Mouse (Mus musculus) limb, embryonic 10.5 days (tissue): ENCODE data around the gene Fam162a. TPM values are rescaled to one million over a fixed set of nuclear protein-coding genes. Genes with fewer than 3 reads are reported as not detected.
"Not testable (repeated sequence)": the region's sequence is repeated elsewhere in the genome, so short reads cannot be mapped to it uniquely, and the experiment has no call there.

Experiments
- DNase-seq: peaks from one replicate; pipeline ENCODE4 v3.0.0-alpha.2; 2017; ENCODE audit warnings: low spot score
- H3K27ac ChIP-seq: fragments of 300-500 bp; sonication (generic); 2 replicates; pipeline ENCODE4 v1.5.1; 2016; ENCODE audit warnings: mild to moderate bottlenecking
- H3K27me3 ChIP-seq: fragments of 300-500 bp; sonication (generic); 2 replicates; pipeline ENCODE4 v1.6.1; 2016; ENCODE audit warnings: low read depth, mild to moderate bottlenecking; ENCODE audit not compliant: poor library complexity, severe bottlenecking
- H3K36me3 ChIP-seq: fragments of 300-500 bp; sonication (generic); 2 replicates; pipeline ENCODE4 v1.6.1; 2016; ENCODE audit warnings: mild to moderate bottlenecking, moderate library complexity
- H3K4me1 ChIP-seq: fragments of 300-500 bp; sonication (generic); 2 replicates; pipeline ENCODE4 v1.6.1; 2016
- H3K4me3 ChIP-seq: fragments of 300-500 bp; sonication (generic); 2 replicates; pipeline ENCODE4 v1.5.1; 2016; ENCODE audit warnings: mild to moderate bottlenecking, moderate library complexity
- H3K9me3 ChIP-seq: fragments of 300-500 bp; sonication (generic); replicated peaks from 2 replicates; pipeline ENCODE4 v1.6.1; 2016; ENCODE audit warnings: mild to moderate bottlenecking
- WGBS: fragments of 180-500 bp; shearing (Covaris S2); methylation state at CpG from one replicate; pipeline ENCODE4 v1.1.7; 2016; 5-methylcytosine and 5-hydroxymethylcytosine counted together
- polyA plus RNA-seq: library from polyadenylated mRNA; unstranded; fragments of >200 nt; fragmentation: Nextera tagmentation; extraction: Ambion mirVana; gene quantifications from 2 replicates; pipeline ENCODE4 v1.2.1, GENCODE M21; 2016

The Fam162a gene
- polyA plus RNA-seq, 1 experiment from 2014 or later: 353 TPM

DNA sequence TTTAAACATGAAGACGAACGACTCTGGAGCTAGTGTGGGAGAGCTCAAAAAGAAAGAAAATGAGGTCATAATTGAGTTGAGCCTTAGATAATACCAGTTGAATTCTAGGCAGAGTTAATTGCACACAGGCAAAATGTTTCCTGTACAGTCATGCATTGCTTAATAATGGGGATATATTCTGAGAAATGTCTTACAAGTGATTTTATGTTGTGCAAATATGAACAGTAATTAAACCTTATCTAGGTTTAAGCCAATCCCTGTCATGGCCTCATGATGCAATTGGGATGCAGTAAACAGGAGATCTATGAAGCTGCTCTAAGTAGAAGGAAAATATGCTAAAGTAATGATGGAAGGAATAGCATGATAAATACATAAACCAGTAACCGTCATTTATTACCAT is 3.4 kb upstream of the Fam162a start:
- Histone ChIP-seq H3K27ac (no peak overlapping the region), H3K4me3 (no peak overlapping the region), H3K27me3 (no peaks in the 10 kb centered on the region), H3K36me3 (0 out of 2 replicates have a peak, but pooled peaks cover 2% of the 10 kb centered on the region), H3K4me1 (peaks cover 10% of the 10 kb centered on the region), H3K9me3 (no peaks in the 10 kb centered on the region)
- WGBS: 94% methylated on average over 3 of the region's 3 CpGs
- DNase-seq: no peak

DNA sequence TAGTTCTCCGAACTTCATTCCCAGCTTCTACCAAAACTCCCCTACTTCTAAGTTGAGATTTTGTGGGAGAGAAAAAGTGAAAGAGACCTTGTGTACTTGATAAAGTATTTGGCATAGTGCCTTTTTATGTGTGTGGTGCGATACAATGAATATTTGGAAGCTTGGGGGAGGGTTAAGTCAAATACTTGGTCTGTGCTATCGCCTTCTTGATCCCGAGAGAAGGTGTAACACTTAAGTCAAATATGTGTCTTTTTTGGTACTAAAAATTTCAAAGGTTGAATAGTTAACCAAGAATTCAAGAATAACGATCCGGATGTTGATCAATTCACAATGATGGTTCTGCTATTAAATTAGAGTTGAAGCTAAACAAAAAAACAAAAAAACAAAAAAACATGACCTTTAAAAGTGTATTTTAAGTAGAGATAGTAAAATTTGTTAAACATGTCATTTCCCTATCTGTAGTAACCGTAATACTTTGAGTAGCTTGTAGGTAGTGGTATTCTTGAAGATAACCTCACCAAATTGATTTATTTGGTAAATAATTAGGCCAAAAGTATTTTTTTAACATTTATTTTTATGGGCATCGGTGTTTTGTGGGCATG is 1.1 kb upstream of the Fam162a start:
- no peaks in the 10 kb centered on the region for H3K27me3 ChIP-seq
- DNase-seq: no peak
- 29% methylated on average over 8 of the region's 8 CpGs for WGBS
- no peaks in the 10 kb centered on the region for H3K9me3 ChIP-seq
- peaks cover 21% of the 10 kb centered on the region for H3K4me1 ChIP-seq
- peak overlapping the region; percentile 95 for H3K27ac ChIP-seq
- H3K36me3 ChIP-seq: peaks cover 12% of the 10 kb centered on the region
- peak overlapping the region; percentile 81 for H3K4me3 ChIP-seq

DNA sequence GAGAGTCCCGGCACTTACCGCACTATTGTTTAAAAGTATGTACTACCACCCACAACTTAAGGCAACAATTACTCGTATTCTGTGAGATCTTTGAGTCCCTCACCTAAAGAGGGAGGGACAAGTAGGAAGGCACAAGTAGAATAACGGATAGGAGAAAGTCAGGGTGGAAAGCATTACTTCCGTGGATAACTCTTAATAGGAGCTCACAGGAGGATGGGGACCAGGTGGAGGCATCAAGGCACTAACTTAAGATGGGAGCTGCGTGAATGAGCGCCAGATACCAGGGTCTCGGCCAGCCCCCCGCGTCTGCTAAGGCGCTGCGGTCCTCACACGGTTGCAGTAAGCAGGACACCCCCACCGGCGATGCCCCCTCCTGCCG is 334 bp downstream of the Fam162a start:
- Histone ChIP-seq H3K36me3 (peaks cover 21% of the 10 kb centered on the region), H3K4me3 (peak overlapping the region; percentile 81), H3K27me3 (no peaks in the 10 kb centered on the region), H3K4me1 (peaks cover 21% of the 10 kb centered on the region), H3K27ac (peak overlapping the region; percentile 95), H3K9me3 (no peaks in the 10 kb centered on the region)
- WGBS: under 1% methylated on average over 14 of the region's 16 CpGs
- no peak for DNase-seq

DNA sequence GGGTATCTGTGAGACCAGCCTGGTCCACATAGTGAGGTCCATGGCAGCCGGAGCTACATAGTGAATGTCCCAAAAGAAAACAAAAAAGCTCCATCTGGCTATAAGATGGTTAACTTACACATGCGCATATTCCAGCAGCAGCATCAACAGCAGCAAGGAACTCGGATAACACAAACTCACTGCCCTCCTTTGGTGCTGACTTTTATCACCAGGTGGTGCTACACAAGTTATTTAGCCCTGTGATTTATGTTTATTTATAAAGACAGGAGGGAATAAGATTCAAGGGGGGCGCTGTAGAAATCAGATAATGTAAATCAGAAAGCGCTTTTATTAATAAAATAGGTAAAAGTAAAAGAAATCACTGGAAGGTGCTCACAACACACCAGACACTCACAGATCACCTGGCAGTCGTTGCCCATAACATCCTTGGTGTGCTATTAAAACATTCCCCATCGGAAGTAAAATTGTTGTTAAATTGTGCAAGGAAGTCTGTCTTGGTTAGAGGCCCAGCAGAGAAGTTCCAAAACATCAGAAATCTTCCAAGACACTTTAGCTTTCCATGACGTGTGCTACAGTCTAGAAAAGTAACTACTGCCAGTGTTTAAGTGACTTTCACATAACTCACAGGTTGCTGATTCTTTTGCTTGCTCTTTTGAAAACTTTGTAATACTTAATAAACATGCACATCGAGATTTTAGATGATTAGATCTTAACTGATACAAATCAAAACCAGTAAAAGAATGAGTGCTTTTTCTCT is 1.4 kb downstream of the Fam162a start:
- Histone ChIP-seq H3K4me1 (peaks cover 21% of the 10 kb centered on the region), H3K36me3 (peaks cover 23% of the 10 kb centered on the region), H3K4me3 (peak overlapping the region; percentile 81), H3K27ac (peak overlapping the region; percentile 95), H3K9me3 (no peaks in the 10 kb centered on the region), H3K27me3 (no peaks in the 10 kb centered on the region)
- DNase-seq: no peak
- WGBS: 45% methylated on average over 9 of the region's 9 CpGs

DNA sequence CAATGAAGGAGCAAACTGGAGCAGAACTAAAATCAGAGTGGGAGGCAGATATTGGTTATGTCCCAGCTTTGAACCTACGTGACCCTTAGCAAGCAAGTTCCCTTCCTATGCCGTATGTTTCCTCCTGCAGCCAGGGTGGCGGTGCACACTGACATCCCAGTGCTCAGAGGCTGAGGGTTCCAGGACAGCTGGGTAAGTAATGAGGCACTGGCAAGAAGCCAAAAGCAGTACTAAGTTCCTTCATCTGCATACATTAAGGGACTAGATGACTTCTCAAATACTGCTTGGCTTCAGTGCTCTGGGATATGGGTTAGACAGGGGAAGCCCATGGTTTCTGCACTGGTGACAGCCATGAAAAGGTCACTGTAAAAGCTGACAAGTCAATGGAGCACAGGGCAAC is 3.0 kb downstream of the Fam162a start:
- no peak for DNase-seq
- no peaks in the 10 kb centered on the region for H3K27me3 ChIP-seq
- no peak overlapping the region for H3K4me3 ChIP-seq
- peaks cover 23% of the 10 kb centered on the region for H3K36me3 ChIP-seq
- 83% methylated on average over 3 of the region's 3 CpGs for WGBS
- H3K4me1 ChIP-seq: peaks cover 24% of the 10 kb centered on the region
- no peak overlapping the region for H3K27ac ChIP-seq
- no peaks in the 10 kb centered on the region for H3K9me3 ChIP-seq

DNA sequence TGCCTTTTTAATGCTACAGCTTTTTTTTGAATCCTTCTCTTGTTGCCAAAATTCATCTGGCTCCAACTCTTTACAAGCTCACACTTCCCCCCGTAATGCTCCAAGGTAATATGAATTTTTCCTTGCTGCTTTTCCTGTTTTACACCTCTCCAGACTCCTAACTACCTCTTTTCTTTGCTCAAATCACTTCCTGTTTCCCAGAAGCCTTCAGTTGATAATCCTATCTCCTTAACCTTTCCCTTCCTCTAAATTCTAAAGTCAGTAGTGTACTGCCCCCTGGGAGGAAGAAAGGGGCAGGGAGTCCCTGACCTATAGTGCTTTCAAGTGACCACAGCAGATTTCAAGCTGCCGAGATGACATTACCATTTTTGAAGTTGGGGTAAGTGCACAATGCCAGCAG is 3.7 kb downstream of the Fam162a start:
- DNase-seq: no peak
- H3K4me1 ChIP-seq: peaks cover 21% of the 10 kb centered on the region
- H3K4me3 ChIP-seq: no peak overlapping the region
- 80% methylated on average over 2 of the region's 2 CpGs for WGBS
- no peaks in the 10 kb centered on the region for H3K27me3 ChIP-seq
- no peaks in the 10 kb centered on the region for H3K9me3 ChIP-seq
- peaks cover 23% of the 10 kb centered on the region for H3K36me3 ChIP-seq
- H3K27ac ChIP-seq: no peak overlapping the region

DNA sequence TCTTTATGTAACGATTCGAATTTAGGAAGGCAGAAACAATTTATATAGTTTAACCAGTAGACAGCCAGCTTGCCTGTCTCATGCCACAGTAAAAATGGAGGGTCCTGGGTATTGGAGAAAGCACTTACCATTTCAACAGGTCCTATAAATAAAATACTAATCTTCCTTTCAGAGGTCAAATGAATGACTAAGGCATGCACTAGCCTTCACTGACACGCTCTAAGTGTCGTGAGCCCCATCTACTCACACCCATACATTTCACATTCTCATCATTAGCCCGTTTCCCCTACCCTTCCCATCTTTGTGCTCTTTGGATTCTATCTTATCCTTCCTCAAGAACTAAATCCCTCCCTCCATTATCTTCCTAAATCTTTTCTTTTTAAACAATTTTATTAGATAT is 6.5 kb downstream of the Fam162a start:
- DNase-seq: no peak
- Histone ChIP-seq H3K27ac (no peak overlapping the region), H3K9me3 (no peaks in the 10 kb centered on the region), H3K27me3 (no peaks in the 10 kb centered on the region), H3K4me3 (no peak overlapping the region), H3K4me1 (peaks cover 15% of the 10 kb centered on the region), H3K36me3 (peaks cover 23% of the 10 kb centered on the region)
- 89% methylated on average over 5 of the region's 5 CpGs for WGBS

DNA sequence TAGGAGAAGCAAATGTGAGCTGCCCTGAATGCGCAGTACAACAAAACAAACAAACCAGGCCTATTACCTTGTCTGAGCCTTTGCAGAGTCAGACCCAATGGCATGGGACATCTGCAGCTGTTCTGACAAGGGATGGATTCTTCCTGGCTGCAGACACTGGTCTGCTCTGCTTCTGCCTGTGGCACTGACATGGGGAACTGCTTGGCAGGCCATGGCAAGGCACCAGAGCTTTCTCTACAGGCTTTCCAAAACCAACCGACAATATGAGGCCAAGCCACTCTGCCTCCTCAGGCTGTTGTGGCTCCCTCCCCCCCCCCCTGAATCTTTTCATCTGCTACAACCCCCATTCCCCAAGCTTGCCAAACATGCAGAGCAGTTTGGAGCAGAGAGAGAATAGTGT is 8.1 kb downstream of the Fam162a start:
- DNase-seq: no peak
- peaks cover 13% of the 10 kb centered on the region for H3K36me3 ChIP-seq
- no peak overlapping the region for H3K4me3 ChIP-seq
- no peak overlapping the region for H3K27ac ChIP-seq
- no peaks in the 10 kb centered on the region for H3K27me3 ChIP-seq
- H3K9me3 ChIP-seq: no peaks in the 10 kb centered on the region
- WGBS: 70% methylated on average over 2 of the region's 2 CpGs
- H3K4me1 ChIP-seq: 0 out of 2 replicates have a peak, but pooled peaks cover 4% of the 10 kb centered on the region

DNA sequence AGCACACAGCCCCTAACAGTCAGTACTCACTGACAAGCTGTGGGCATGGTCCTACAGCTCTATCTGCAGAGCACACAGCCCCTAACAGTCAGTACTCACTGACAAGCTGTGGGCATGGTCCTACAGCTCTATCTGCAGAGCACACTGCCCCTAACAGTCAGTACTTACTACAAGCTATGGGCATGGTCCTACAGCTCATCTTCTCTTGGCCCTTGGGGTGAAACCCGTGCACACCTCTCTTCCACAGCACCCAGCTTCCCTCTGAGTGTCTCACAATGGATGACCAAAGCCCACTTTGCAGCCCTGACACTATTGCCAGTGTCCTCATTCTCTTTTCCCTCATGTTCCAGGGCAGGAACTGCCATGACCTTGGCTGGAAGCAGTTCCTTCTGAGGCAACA is 8.9 kb downstream of the Fam162a start:
- DNase-seq, H3K9me3 ChIP-seq, H3K4me3 ChIP-seq, H3K27me3 ChIP-seq, H3K27ac ChIP-seq, H3K4me1 ChIP-seq: not testable (repeated sequence)
- peaks cover 10% of the 10 kb centered on the region for H3K36me3 ChIP-seq
- WGBS: 79% methylated on average over 1 of the region's 1 CpGs

DNA sequence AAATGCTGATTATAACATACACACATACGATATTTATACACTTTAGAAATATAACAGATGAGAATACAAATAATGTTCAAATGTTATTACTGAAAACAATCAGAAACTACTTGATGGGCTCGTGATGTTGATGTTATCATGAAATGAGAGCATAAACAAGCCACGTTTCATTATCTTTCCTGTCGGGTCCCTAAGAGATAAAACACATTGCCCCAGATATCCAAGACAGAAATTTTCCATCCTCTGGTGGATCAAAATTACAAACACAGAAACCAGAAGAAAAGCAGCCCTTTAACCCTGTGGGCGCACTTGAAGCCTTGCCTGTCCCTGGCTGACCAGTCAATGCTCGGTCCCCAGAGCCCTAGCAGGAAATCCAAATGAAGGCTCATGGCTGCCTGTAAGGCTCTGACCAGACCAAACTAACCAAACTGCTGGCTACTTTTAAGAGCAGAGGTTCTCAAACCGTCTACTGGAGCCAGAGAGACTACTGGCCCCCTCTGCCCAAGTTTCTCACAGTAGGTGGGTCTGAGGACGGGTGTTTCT is 13.4 kb downstream of the Fam162a start:
- no peaks in the 10 kb centered on the region for H3K27me3 ChIP-seq
- H3K36me3 ChIP-seq: peaks cover 28% of the 10 kb centered on the region
- 90% methylated on average over 8 of the region's 8 CpGs for WGBS
- no peak overlapping the region for H3K4me3 ChIP-seq
- no peaks in the 10 kb centered on the region for H3K4me1 ChIP-seq
- no peaks in the 10 kb centered on the region for H3K9me3 ChIP-seq
- H3K27ac ChIP-seq: no peak overlapping the region
- DNase-seq: no peak

DNA sequence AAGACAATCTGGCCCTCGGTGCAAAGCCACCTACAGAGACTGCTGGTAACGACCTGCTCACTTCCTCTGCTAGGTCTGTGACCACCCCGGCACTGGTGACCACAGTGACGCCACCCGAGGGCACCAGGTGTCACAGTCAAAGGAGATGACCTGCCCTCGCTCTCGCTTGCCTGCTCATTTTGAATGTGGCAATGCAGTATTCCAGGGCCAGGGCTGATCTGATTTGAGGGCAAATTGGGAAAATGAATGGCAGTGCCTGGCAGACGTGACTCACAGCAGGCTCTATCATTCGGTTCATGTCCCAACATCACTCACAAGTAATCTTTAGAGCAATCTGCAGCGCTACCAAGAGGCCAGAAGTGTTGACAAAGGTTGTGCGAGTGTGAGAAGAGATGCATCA is 15.0 kb downstream of the Fam162a start:
- Histone ChIP-seq H3K27ac (no peak overlapping the region), H3K27me3 (no peaks in the 10 kb centered on the region), H3K9me3 (no peaks in the 10 kb centered on the region), H3K36me3 (peaks cover 42% of the 10 kb centered on the region), H3K4me3 (no peak overlapping the region), H3K4me1 (no peaks in the 10 kb centered on the region)
- DNase-seq: no peak
- WGBS: 94% methylated on average over 11 of the region's 11 CpGs

DNA sequence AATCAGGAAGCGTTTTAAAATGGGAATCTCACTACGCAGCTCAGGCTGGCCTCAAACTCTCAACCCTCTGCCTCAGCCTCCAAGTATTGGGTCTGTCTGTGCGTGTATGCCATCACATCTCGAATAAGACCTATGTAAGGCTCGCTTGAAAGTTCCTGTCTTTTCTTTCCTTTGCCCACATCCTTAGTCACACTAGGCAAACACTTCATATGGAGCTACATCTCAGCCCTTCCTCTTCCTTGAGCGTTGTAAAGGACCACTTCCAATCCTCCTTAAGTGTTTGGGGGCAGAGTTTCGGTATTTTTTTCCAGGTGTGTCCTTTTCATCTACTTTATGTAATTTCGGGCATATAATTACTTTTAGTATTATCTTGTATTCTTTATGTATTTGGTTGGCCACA is 16.5 kb downstream of the Fam162a start:
- H3K4me3 ChIP-seq: no peak overlapping the region
- no peak overlapping the region for H3K27ac ChIP-seq
- no peaks in the 10 kb centered on the region for H3K4me1 ChIP-seq
- H3K36me3 ChIP-seq: peaks cover 56% of the 10 kb centered on the region
- WGBS: 97% methylated on average over 8 of the region's 8 CpGs
- DNase-seq: no peak
- H3K27me3 ChIP-seq: no peaks in the 10 kb centered on the region
- no peaks in the 10 kb centered on the region for H3K9me3 ChIP-seq

DNA sequence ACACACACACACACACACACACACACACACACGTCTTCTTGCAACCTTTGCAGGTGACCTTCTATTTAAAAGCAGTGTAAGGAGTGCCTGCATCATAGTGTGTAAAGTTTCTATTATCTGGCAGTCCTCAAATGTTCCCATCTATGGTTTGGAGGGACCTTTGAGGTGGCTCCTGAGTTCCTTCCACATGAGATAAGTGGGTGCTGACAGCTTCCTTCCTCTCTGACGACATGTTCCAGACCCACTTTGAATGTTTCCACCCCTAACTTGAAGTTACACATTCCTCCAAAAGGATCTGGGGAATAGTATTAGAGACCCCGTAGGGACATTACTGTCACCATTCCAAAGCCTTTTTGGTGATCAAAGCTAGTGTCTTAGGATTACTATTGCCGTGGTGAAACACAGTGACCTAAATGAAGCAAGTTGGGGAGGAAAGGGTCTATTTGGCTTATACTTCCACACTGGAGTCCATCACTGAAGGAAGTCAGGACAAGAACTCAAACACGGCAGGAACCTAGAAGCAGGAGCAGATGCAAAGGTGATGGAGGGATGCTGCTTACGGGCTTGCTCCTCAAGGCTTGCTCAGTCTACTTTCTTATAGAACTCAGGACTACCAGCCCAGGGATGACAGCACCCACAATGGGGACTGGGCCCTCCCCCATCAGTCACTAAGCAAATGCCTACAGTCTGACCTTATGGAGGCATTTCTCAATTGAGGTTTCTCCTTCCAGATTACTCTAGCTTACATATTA is 17.7 kb downstream of the Fam162a start:
- 81% methylated on average over 6 of the region's 6 CpGs for WGBS
- no peaks in the 10 kb centered on the region for H3K27me3 ChIP-seq
- H3K4me3 ChIP-seq: no peak overlapping the region
- H3K9me3 ChIP-seq: no peaks in the 10 kb centered on the region
- no peak overlapping the region for H3K27ac ChIP-seq
- no peaks in the 10 kb centered on the region for H3K4me1 ChIP-seq
- peaks cover 69% of the 10 kb centered on the region for H3K36me3 ChIP-seq
- DNase-seq: no peak
